Mouse (Mus musculus) spleen, adult 18-20 months (tissue): ENCODE data around the gene Naa20.

Experiments
- DNase-seq, 2 experiments: peaks; one replicate each; pipeline ENCODE4 v3.0.0; 2022; ENCODE audit warnings: mixed read lengths in 2 of 2

The Naa20 gene

DNA sequence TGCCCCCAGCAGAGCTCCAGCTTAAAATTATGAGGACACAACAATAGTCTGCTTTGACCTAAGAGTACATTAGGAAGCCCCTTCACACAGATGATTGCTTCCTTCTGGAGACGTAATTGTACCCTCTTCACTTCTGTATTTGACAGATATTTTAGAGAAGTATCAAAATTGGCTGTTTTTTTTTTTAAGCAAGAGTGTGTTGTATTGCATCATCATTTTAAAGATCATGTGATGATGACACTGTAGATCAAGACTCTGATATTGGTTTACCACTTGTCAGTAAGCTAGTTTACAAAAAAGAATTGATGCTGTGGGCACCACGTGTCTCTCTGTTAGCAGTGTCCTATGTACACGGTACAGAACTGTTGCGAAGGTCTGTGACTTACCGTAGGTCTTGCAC lies 50.8 kb downstream of the Naa20 start:
- DNase-seq = no peak

DNA sequence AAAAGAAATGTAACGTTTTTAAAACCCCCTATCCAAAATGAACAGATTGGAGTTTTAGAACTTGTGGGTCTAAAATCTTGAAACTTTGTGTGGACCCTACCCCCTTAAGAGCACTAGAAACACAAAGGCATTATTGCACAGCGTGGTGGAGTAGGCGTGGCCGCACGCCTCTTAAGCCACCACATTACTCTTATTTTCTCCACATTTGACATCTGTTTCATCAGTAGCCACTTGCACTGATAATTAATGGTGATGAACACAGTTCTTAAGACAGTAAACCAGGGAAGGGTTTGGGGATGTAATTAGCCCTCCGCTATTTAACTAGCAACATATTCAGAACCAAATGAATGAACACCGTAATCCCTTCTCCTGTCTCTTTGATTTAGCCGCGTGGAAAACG lies 53.9 kb downstream of the Naa20 start:
- DNase-seq = no peak

DNA sequence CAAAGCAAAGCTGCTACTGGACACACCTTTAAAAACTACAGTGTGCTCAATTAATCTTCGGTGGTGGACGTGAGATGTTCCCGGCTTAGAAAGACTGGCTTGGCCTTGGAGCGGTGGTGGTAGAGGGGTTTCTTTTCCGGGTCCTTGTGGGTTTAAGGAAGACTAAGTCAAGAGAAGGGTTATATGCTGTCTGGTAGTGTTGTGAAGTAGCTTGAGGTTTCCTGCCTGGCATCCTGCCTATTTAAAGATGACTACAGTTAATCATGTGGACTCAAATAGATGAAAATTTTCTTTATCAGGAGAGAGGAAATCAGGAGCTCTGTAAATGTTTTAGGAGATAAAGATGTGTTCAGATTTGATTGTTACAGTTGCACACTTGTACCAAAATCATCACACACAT lies 54.4 kb downstream of the Naa20 start:
- no peak for DNase-seq

DNA sequence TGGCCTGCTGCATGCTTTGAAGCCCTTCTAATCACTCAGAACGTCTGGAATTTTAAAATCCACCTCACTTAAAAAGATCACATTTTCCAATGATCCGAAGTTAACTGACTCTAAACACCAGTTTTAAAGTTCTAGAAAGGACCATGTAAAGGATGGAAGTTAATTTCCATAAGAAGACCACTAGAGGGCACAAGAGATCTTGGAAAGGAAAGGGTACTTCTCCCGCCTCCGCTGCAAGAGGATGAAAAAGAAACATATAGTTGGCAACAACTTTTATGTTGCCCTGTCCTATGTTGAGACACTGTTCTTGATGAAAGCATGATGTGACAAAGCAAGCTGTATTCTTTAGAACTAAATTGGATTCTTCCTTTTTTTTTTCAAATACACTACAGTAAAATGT lies 55.6 kb downstream of the Naa20 start:
- no peak for DNase-seq

DNA sequence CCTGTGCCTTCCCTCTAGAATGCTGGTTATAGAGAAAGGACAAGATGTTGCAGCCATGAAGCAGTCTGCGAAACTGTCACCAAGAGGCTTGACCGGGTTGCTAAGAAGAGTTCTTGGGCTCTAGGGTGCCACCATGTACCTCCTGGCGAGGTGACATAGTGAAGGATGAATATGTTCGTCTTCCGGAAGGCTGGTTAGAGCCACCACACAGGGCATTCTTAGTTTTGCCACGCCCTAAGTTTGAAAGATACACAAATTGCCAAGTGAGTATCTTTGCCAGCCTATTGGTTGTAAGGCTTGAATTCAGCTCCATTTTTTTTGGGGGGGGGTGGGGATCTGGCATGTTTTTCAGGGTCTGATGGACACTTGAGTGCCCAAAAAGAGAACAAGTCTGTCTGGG lies 56.2 kb downstream of the Naa20 start:
- DNase-seq = no peak

DNA sequence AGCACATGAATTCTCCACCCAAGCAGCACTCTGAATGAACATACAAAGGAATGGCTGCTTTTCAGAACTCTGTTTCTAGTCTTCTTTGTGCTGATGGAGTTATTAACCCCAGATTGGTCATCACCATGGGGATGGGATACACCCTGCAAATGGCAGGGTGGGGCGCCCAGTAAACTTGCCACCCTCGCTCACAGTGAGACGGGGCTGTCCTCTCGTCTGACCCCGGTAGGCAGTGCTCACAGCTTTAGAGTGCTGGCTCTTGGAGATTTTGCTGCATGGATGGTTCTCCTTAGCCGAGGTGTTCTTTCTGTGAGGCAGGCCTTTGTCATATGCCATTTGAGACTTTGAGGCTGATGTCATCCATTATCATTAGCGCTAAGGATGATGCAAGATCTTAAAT lies 56.7 kb downstream of the Naa20 start:
- DNase-seq = no peak

DNA sequence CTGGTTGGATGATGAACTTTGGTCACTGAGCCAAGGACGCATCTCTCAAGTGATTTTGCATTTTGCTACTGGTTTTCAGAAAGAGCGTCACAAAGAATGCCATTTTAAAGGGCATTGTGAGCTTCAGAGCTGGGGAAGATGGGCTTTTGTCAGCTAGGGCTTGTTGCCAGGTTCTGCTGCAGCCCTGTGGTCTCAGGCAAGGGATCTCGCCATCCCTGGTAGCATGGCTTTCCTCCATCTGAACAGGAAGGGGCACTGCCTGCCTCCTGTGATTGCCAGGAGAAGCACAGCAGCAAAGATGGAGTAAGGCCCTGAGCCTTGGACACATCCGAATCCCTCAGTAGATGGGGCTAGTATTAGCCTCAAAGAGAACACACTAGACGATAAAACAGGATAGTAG lies 60.0 kb downstream of the Naa20 start:
- DNase-seq = no peak
